Mouse (Mus musculus): ENCODE results near the gene Atp5l. TPM values are rescaled to one million over a fixed set of nuclear protein-coding genes. Genes with fewer than 3 reads are reported as not detected.
"Not testable (repeated sequence)": the region's sequence is repeated elsewhere in the genome, so short reads cannot be mapped to it uniquely, and the experiment has no call there.

The Atp5l gene
- polyA plus RNA-seq (2015; fragmentation: Nextera tagmentation; extraction: Ambion mirVana) = 638 and 661 TPM in 2 replicates

- Histone ChIP-seq H3K9ac (replicated peaks; ENCODE audit: low read depth, low read length) (peak within 1 kb of the TSS; percentile 96), H3K9me3 (ENCODE audit: control insufficient read depth, low read length) (no peaks in the 10 kb centered on the region), H3K36me3 (ENCODE audit: control insufficient read depth, insufficient read depth) (no peaks in the 10 kb centered on the region), H3K4me3 (replicated peaks; ENCODE audit: low read length) (peak within 1 kb of the TSS; percentile 93), H3K4me2 (ENCODE audit: low read length) (peak within 1 kb of the TSS; percentile 86), H3K27ac (ENCODE audit: low read length) (peak within 1 kb of the TSS; percentile 92), H3K4me1 (replicated peaks; ENCODE audit: control insufficient read depth, insufficient read depth, low read length) (peaks cover 16% of the 10 kb centered on the region), H3K27me3 (replicated peaks; ENCODE audit: control insufficient read depth, insufficient read depth, low read length) (no peaks in the 10 kb centered on the region)
- under 1% methylated on average over 43 of the region's 48 CpGs for WGBS
- peak; percentile 89 for ATAC-seq
Observed at GRCm38 (mm10) chr9:44920374-44921122, at the start of gene Atp5l. TSS of gene Atp5l (minus strand) at chr9:44920742.

- Histone ChIP-seq H3K27ac (ENCODE audit: low read length) (no peak overlapping the region), H3K4me1 (replicated peaks; ENCODE audit: control insufficient read depth, insufficient read depth, low read length) (peaks cover 10% of the 10 kb centered on the region), H3K9me3 (ENCODE audit: control insufficient read depth, low read length) (no peaks in the 10 kb centered on the region), H3K36me3 (ENCODE audit: control insufficient read depth, insufficient read depth) (no peaks in the 10 kb centered on the region), H3K4me2 (ENCODE audit: low read length) (no peak overlapping the region), H3K27me3 (replicated peaks; ENCODE audit: control insufficient read depth, insufficient read depth, low read length) (0 out of 2 replicates have a peak, but pooled peaks cover 6% of the 10 kb centered on the region), H3K9ac (replicated peaks; ENCODE audit: low read depth, low read length) (no peak overlapping the region), H3K4me3 (replicated peaks; ENCODE audit: low read length) (no peak overlapping the region)
- 71% methylated on average over 1 of the region's 1 CpGs for WGBS
- ATAC-seq = no peak
Observed at GRCm38 (mm10) chr9:44969450-44969849, 48.9 kb upstream of the Atp5l start.

- H3K4me2 ChIP-seq (ENCODE audit: low read length); H3K9ac ChIP-seq (replicated peaks; ENCODE audit: low read depth, low read length); H3K27me3 ChIP-seq (replicated peaks; ENCODE audit: control insufficient read depth, insufficient read depth, low read length); H3K27ac ChIP-seq (ENCODE audit: low read length); ATAC-seq; H3K9me3 ChIP-seq (ENCODE audit: control insufficient read depth, low read length); H3K4me3 ChIP-seq (replicated peaks; ENCODE audit: low read length); H3K36me3 ChIP-seq (ENCODE audit: control insufficient read depth, insufficient read depth): not testable (repeated sequence)
- WGBS = 81% methylated on average over 5 of the region's 5 CpGs
- peaks cover 15% of the 10 kb centered on the region for H3K4me1 ChIP-seq (replicated peaks; ENCODE audit: control insufficient read depth, insufficient read depth, low read length)
Observed at GRCm38 (mm10) chr9:44967763-44968162, 47.2 kb upstream of the Atp5l start.

- 0 out of 2 replicates have a peak, but pooled peaks cover 4% of the 10 kb centered on the region for H3K27me3 ChIP-seq (replicated peaks; ENCODE audit: control insufficient read depth, insufficient read depth, low read length)
- H3K4me1 ChIP-seq (replicated peaks; ENCODE audit: control insufficient read depth, insufficient read depth, low read length) = peaks cover 15% of the 10 kb centered on the region
- no peak overlapping the region for H3K9ac ChIP-seq (replicated peaks; ENCODE audit: low read depth, low read length)
- H3K4me2 ChIP-seq (ENCODE audit: low read length) = no peak overlapping the region
- no peak for ATAC-seq
- H3K9me3 ChIP-seq (ENCODE audit: control insufficient read depth, low read length) = no peaks in the 10 kb centered on the region
- H3K4me3 ChIP-seq (replicated peaks; ENCODE audit: low read length) = no peak overlapping the region
- H3K27ac ChIP-seq (ENCODE audit: low read length) = no peak overlapping the region
- H3K36me3 ChIP-seq (ENCODE audit: control insufficient read depth, insufficient read depth) = no peaks in the 10 kb centered on the region
- 28% methylated on average over 3 of the region's 3 CpGs for WGBS
Observed at GRCm38 (mm10) chr9:44966815-44967242, 46.3 kb upstream of the Atp5l start.

- Histone ChIP-seq H3K27me3 (replicated peaks; ENCODE audit: control insufficient read depth, insufficient read depth, low read length) (0 out of 2 replicates have a peak, but pooled peaks cover 2% of the 10 kb centered on the region), H3K36me3 (ENCODE audit: control insufficient read depth, insufficient read depth) (peaks cover 6% of the 10 kb centered on the region), H3K27ac (ENCODE audit: low read length) (peak overlapping the region; percentile 26; the same call in 1 of the 2 replicates), H3K9me3 (ENCODE audit: control insufficient read depth, low read length) (no peaks in the 10 kb centered on the region), H3K9ac (replicated peaks; ENCODE audit: low read depth, low read length) (peak overlapping the region; percentile 44), H3K4me1 (replicated peaks; ENCODE audit: control insufficient read depth, insufficient read depth, low read length) (peaks cover 15% of the 10 kb centered on the region), H3K4me2 (ENCODE audit: low read length) (peak overlapping the region; percentile 71), H3K4me3 (replicated peaks; ENCODE audit: low read length) (peak overlapping the region; percentile 64)
- ATAC-seq = peak; percentile 11
- whole genome bisulfite sequencing = 16% methylated on average over 10 of the region's 10 CpGs
Observed at GRCm38 (mm10) chr9:44965833-44966466, 45.4 kb upstream of the Atp5l start.

GRCm38 (mm10) chr9:44965126-44965832 lies 44.7 kb upstream of the Atp5l start, which contains the start of gene Ube4a:
TSS of gene Ube4a (minus strand) at chr9:44965600.
- H3K4me3 ChIP-seq (replicated peaks; ENCODE audit: low read length) = peak within 1 kb of the TSS; percentile 64
- H3K27me3 ChIP-seq (replicated peaks; ENCODE audit: control insufficient read depth, insufficient read depth, low read length) = no peaks in the 10 kb centered on the region
- under 1% methylated on average over 39 of the region's 39 CpGs for WGBS
- H3K4me1 ChIP-seq (replicated peaks; ENCODE audit: control insufficient read depth, insufficient read depth, low read length) = peaks cover 15% of the 10 kb centered on the region
- no peaks in the 10 kb centered on the region for H3K9me3 ChIP-seq (ENCODE audit: control insufficient read depth, low read length)
- peaks cover 7% of the 10 kb centered on the region for H3K36me3 ChIP-seq (ENCODE audit: control insufficient read depth, insufficient read depth)
- peak within 1 kb of the TSS; percentile 95 for H3K4me2 ChIP-seq (ENCODE audit: low read length)
- peak within 1 kb of the TSS; percentile 26 for H3K27ac ChIP-seq (ENCODE audit: low read length)
- ATAC-seq = peak; percentile 97
- H3K9ac ChIP-seq (replicated peaks; ENCODE audit: low read depth, low read length) = peak within 1 kb of the TSS; percentile 63

GRCm38 (mm10) chr9:44954432-44954831 lies 33.9 kb upstream of the Atp5l start:
- H3K9me3 ChIP-seq (ENCODE audit: control insufficient read depth, low read length) = no peaks in the 10 kb centered on the region
- no peaks in the 10 kb centered on the region for H3K27me3 ChIP-seq (replicated peaks; ENCODE audit: control insufficient read depth, insufficient read depth, low read length)
- no peak overlapping the region for H3K4me2 ChIP-seq (ENCODE audit: low read length)
- H3K4me1 ChIP-seq (replicated peaks; ENCODE audit: control insufficient read depth, insufficient read depth, low read length) = no peaks in the 10 kb centered on the region
- no peak overlapping the region for H3K27ac ChIP-seq (ENCODE audit: low read length)
- H3K36me3 ChIP-seq (ENCODE audit: control insufficient read depth, insufficient read depth) = peaks cover 35% of the 10 kb centered on the region
- no peak overlapping the region for H3K4me3 ChIP-seq (replicated peaks; ENCODE audit: low read length)
- no peak overlapping the region for H3K9ac ChIP-seq (replicated peaks; ENCODE audit: low read depth, low read length)
- ATAC-seq = no peak
- 89% methylated on average over 3 of the region's 3 CpGs for WGBS

- Histone ChIP-seq H3K4me3 (replicated peaks; ENCODE audit: low read length) (no peak overlapping the region), H3K4me2 (ENCODE audit: low read length) (no peak overlapping the region), H3K27ac (ENCODE audit: low read length) (no peak overlapping the region), H3K9me3 (ENCODE audit: control insufficient read depth, low read length) (no peaks in the 10 kb centered on the region), H3K27me3 (replicated peaks; ENCODE audit: control insufficient read depth, insufficient read depth, low read length) (no peaks in the 10 kb centered on the region), H3K4me1 (replicated peaks; ENCODE audit: control insufficient read depth, insufficient read depth, low read length) (no peaks in the 10 kb centered on the region), H3K36me3 (ENCODE audit: control insufficient read depth, insufficient read depth) (peaks cover 42% of the 10 kb centered on the region), H3K9ac (replicated peaks; ENCODE audit: low read depth, low read length) (no peak overlapping the region)
- no peak for ATAC-seq
- 95% methylated on average over 5 of the region's 5 CpGs for WGBS
Observed at GRCm38 (mm10) chr9:44947836-44948235, 27.3 kb upstream of the Atp5l start.

GRCm38 (mm10) chr9:44946185-44946695 lies 25.7 kb upstream of the Atp5l start:
- Histone ChIP-seq H3K36me3 (ENCODE audit: control insufficient read depth, insufficient read depth) (peaks cover 37% of the 10 kb centered on the region), H3K9ac (replicated peaks; ENCODE audit: low read depth, low read length) (no peak overlapping the region), H3K27ac (ENCODE audit: low read length) (no peak overlapping the region), H3K9me3 (ENCODE audit: control insufficient read depth, low read length) (no peaks in the 10 kb centered on the region), H3K4me3 (replicated peaks; ENCODE audit: low read length) (no peak overlapping the region), H3K27me3 (replicated peaks; ENCODE audit: control insufficient read depth, insufficient read depth, low read length) (no peaks in the 10 kb centered on the region), H3K4me1 (replicated peaks; ENCODE audit: control insufficient read depth, insufficient read depth, low read length) (no peaks in the 10 kb centered on the region), H3K4me2 (ENCODE audit: low read length) (no peak overlapping the region)
- ATAC-seq = no peak
- WGBS = 86% methylated on average over 7 of the region's 7 CpGs

Data from forebrain, embryonic 16.5 days (tissue).